Mouse (Mus musculus): ENCODE measurements at regions not wholly inside any gene's neighbourhood (a gene's known extent, or its start where the extent isn't known, plus 50 kb on each side); places are given as distances from the start of the nearest gene placed in this dataset.

GRCm38 (mm10) chr10:68606848-68607247, 65.2 kb upstream of the Cabcoco1 start:
- ATAC-seq (ENCODE audit: low TSS enrichment): peak; percentile 98

- ATAC-seq (ENCODE audit: low TSS enrichment): no peak
Observed at GRCm38 (mm10) chr10:68611906-68612305, 70.2 kb upstream of the Cabcoco1 start.

GRCm38 (mm10) chr10:68612727-68613126, 71.0 kb upstream of the Cabcoco1 start:
- ATAC-seq (ENCODE audit: low TSS enrichment): peak; percentile 83

GRCm38 (mm10) chr10:68623786-68624185, 82.1 kb upstream of the Cabcoco1 start:
- ATAC-seq (ENCODE audit: low TSS enrichment): no peak

GRCm38 (mm10) chr10:68625329-68625728, 83.6 kb upstream of the Cabcoco1 start:
- ATAC-seq (ENCODE audit: low TSS enrichment): no peak

GRCm38 (mm10) chr10:68625752-68626151, 84.1 kb upstream of the Cabcoco1 start:
- no peak for ATAC-seq (ENCODE audit: low TSS enrichment)

GRCm38 (mm10) chr10:68629486-68629885, 87.8 kb upstream of the Cabcoco1 start:
- ATAC-seq (ENCODE audit: low TSS enrichment): no peak

GRCm38 (mm10) chr10:68633180-68633579, 90.3 kb upstream of the Tmem26 start:
- ATAC-seq (ENCODE audit: low TSS enrichment): no peak

GRCm38 (mm10) chr10:68652700-68653099, 70.7 kb upstream of the Tmem26 start:
- ATAC-seq (ENCODE audit: low TSS enrichment): no peak

GRCm38 (mm10) chr10:68655491-68655890, 68.0 kb upstream of the Tmem26 start:
- no peak for ATAC-seq (ENCODE audit: low TSS enrichment)

GRCm38 (mm10) chr10:68666094-68666493, 57.4 kb upstream of the Tmem26 start:
- no peak for ATAC-seq (ENCODE audit: low TSS enrichment)

GRCm38 (mm10) chr10:68669330-68669729, 54.1 kb upstream of the Tmem26 start:
- no peak for ATAC-seq (ENCODE audit: low TSS enrichment)

- no peak; the same call in 1 of the 2 replicates for ATAC-seq (ENCODE audit: low TSS enrichment)
Observed at GRCm38 (mm10) chr10:68669992-68670391, 53.5 kb upstream of the Tmem26 start.

- no peak for ATAC-seq (ENCODE audit: low TSS enrichment)
Observed at GRCm38 (mm10) chr10:68672291-68672690, 51.2 kb upstream of the Tmem26 start.

- no peak for ATAC-seq (ENCODE audit: low TSS enrichment)
Observed at GRCm38 (mm10) chr10:68673102-68673872, 50.2 kb upstream of the Tmem26 start.

All from frontal cortex, adult (tissue).